Mouse (Mus musculus) cerebral cortex, adult 2 months (tissue): ENCODE results near the gene Hacd2.

ENCODE experiments used
- WGBS: fragments of 180-500 bp; shearing (Covaris S2); methylation state at CpG from one replicate; pipeline ENCODE4 v1.1.7; 2018; 5-methylcytosine and 5-hydroxymethylcytosine counted together

The Hacd2 gene

DNA sequence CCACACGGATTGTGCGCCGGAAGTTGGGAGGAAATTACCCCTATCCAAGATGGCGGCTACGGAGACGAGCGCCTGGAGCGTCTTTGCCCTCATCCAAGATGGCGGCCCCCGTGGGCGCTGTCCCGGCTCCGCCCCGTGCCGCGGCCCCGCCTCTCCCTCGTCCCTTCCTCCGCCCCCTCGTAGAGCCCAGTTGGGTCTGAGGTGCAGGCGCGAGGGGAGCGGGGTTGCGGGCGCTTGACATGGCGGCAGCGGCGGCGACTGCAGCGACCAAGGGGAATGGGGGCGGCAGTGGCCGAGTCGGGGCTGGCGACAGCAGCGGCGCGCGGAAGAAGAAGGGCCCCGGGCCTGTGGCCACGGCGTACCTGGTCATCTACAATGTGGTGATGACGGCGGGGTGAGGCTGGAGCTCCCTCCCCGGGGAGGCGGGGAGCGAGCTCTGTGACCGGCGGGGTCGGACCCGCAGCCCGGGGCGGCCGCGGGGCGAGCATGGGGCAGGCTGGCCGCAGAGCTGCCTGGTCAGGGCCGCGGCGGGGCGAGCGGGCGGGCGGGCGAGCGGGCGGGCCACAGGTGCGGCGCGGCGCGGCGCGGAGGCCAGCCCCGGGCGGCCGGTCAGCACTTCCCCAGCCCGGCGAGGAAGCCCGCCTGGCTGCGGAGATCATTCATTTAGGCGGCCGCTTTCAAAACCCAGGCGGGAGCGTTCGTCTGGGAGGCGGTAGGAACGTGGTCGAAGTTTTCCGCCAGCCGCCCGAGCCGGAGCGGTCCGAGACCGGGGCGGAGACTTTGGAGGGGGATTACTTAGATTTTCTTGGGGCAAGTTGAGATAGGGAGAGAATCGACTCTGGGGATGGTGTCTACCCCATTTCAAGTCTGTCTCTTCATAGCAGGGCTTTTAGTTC is at the start of gene Hacd2:
TSS of gene Hacd2 (plus strand) at position 187 of the 896 bp plus-strand sequence.
- WGBS: under 1% methylated on average over 93 of the region's 97 CpGs

DNA sequence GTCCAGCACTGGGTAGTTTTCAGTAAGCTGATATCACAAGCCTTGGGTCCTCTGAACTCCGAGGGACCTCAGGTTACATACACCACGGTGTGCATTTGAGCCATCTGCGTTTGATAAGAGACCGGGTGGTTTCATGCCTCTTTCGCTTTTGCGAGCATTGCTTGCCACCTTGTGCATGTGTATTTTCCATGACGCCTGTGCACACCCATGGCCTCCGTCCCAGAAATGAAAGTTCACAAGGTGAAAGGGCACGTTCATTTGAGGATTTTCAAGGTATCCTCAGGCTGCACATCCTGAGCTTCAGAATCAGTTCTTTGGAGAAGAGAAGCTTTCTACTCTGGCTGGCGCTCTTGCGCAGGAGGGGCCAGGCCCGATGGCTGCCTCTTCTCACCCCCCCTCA is 49.8 kb upstream of the Hacd2 start:
- 94% methylated on average over 12 of the region's 12 CpGs for WGBS

DNA sequence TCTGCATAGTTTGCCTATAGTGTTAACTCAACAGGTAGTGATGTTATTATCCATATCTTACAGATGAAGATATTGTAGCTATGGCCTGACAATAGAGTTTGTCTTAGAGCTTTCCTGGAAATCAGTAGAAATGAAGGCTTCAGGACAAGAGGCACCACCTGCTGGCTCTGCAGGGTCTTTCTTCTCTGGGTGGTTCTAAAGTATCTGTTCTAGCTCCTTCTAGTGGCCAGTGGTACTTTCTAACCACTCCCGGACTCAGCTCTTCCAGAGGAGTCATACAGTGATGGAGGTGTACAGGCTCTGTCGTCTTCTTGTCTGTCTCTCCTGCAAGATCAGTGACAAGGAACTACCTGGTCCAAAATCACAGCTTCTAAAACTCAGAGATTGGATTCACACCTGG is 46.7 kb upstream of the Hacd2 start:
- WGBS: 59% methylated on average over 2 of the region's 2 CpGs

DNA sequence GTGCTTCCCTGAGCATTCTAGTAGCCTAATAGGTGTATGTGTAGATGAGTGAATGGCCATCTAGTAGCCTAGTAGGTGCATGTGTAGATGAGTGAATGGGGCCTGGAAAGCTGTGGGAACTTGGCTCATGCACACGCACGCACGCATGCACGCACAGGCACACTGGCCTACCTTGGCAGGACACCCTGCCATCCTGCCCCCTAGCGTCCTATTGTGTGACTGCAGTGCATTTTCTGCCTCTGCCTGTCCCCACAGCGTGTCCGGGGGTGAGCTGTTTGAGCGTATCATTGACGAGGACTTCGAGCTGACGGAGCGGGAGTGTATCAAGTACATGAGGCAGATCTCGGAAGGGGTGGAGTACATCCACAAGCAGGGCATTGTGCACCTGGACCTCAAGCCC is 45.6 kb upstream of the Hacd2 start:
- WGBS: 84% methylated on average over 13 of the region's 13 CpGs

DNA sequence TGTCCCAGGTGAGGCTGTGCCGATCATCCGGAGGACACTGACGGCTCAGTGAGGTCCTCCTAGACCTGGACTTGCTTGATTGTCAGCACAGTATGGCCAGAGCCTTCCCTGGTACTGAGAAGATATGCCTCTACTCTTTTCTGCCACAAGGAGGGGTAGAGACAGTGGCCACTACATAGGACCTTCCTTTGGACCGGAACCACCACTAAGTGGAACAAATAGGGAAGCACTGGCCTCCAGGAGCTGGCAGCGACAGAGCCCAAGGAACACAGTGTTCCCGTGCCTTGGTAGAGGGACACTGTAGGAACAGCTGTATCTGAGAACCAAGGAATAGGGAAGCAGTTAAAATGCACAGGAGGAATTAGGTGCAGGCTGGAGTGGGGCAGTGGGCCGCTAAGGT is 44.2 kb upstream of the Hacd2 start:
- WGBS: 87% methylated on average over 7 of the region's 7 CpGs

DNA sequence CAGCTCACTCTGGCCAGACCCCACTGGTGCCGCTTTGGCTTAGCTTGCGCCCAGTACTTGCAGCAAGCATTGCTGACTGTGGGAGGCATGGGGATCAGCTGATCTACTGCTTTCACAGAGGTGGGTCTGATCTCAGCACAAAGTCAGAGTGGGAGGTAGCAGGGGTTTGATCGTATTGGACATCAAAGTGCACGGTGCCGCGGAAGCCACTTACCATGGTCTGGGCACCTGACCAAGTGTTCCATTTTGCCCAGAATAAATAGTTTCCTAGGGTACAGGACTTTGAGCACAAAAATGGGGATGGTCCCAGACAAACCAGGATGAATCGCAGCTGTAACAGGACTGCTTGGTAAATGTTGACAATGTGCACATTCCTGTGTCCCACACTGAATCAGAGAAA is 41.2 kb upstream of the Hacd2 start:
- WGBS: 63% methylated on average over 7 of the region's 7 CpGs

DNA sequence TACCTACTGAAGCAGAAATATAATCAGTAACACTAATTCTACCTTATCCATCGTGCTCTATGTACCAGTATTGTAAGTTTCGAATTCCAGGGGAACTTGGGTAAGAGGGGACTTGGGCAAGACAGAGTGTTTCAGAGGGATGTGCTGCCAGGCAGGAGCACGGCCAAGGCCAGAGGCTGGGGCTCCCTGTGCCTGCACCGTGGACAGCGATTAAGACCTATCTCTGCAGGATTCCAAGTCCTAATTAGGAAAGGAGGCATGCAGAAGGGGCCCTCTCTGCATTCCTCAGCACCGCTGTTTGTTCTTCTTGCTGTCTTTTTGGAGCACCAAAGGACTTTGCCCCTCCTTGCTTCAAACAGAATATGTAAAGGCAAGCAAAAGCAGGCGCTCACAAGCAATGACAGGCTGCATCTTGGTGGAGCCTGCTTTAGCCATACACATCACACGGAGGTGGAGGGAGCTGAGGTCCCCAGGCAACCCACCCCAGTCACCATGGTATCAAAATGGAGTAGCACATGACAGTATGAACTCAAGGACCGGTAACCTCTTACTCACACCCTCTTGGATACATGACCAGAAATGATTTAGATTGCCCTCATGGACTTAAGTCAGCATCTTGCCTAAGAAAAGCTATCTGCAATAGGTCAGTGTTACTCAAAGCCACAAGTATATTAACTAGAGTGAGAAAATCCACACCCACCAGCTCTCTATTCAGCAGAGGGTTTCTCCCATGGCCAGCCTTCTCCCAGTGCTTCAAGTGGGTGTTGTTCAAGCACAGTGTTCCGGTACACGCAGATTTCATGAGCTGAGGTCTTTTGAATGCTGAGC is 37.8 kb upstream of the Hacd2 start:
- WGBS: 63% methylated on average over 11 of the region's 11 CpGs

DNA sequence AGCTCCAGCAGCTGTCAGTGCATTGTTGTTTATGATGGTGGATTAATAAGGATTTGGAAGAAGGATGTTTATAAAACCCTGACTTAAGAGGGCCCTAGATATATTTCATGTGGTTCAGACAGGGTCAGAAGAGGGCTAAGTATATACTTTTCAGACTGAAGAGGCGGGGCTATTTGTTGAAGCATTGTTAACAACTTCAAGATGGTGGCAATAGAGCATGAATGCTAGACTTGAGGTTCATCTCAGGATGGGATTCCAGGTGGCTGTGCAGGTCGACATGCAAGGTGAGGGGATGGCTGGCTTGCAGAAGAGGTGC is 37.2 kb upstream of the Hacd2 start:
- 94% methylated on average over 2 of the region's 2 CpGs for WGBS

DNA sequence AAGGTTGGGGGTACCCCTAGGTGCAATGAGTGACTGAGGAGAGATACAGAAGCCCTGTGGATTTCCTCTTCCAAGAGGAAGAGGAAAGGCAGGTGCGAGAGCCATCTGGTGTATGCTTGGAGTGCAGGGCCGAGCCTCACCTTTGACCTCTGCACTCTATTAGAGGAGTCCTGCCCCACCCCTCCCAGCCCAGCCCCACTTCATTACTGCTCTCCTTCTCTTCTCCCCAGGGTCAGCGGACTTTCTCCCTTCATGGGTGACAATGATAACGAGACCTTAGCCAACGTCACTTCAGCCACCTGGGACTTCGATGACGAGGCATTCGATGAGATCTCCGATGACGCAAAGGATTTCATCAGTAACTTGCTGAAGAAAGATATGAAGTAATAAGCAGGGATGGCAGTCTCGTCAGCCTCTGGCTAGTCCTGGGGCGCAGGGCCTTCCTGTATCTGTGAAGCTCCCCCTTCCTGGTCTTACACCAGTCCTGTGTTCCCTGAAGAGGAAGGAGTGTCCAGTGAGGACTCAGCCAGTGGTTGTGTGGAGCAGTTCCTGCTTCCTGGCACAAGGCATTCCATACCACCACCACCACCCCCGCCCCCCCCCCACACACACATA is 35.9 kb upstream of the Hacd2 start:
- 95% methylated on average over 13 of the region's 13 CpGs for WGBS

DNA sequence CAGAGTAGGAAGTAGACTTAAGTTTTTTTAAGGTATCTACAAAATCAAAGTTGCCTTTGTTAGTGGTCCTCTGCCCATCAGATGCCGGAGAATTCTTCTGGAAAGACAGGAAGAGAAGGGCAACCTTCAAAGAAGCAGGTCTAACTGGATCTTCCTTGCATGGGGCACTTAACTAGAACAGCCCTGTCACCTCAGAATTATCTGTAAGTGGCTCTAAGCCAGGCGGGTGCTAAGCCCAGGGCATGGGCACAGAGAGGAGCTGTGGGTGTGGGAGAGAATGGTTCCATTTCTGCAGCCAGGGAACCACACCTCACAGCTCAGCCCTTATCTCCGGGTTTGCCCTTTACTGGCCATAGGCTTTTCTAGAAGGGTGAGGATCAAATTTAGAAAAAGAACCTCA is 30.9 kb upstream of the Hacd2 start:
- WGBS: 87% methylated on average over 3 of the region's 3 CpGs

DNA sequence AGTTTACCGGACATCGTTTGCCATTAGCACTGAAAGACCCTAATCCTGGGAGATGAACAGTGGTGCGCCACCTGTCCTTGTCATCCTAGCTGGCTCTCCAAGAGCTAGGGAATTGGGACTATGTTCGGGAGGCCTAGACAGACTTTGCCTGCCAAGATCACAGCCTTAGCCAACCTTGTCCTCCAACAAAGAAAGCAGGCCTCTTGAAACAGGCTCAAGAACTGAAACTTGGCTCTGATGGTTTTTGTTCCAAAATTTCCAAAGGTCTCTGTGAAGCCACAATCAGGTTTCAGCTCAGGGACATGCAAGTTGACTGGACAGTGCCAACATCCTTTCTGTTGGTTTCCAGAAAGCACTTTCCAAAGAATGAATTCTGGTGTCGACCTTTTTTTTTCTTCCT is 29.4 kb upstream of the Hacd2 start:
- 80% methylated on average over 5 of the region's 5 CpGs for WGBS

DNA sequence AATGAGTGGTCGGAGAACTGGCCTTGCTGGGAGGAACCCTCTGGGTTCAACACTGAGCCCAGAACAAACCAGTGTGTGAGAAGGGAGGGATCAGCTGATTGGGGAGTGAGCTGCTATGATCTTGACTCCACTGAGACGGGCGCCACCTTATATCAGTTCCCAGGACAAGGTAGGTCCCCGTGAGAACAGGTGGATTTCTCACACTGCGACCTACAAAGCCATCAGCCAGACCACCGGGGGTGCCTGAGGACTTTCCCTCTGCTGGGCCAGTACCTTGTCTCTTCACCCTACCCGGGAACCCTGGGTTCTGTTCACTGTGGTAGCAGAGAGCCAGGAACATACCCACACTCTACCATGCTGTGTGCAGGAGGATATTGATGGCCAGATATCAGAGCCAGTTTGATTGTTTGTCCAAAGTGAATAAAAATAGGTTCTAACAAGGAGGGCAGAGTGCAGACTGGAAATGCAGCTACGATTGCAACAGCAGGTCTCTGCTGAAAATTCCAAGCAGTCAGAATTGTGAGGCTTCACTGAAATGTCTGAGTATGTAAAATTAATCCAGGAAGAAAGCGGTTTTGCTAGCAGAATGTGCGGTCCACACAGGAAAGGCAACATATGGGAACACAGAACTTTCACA is 28.4 kb upstream of the Hacd2 start:
- 75% methylated on average over 10 of the region's 10 CpGs for WGBS

DNA sequence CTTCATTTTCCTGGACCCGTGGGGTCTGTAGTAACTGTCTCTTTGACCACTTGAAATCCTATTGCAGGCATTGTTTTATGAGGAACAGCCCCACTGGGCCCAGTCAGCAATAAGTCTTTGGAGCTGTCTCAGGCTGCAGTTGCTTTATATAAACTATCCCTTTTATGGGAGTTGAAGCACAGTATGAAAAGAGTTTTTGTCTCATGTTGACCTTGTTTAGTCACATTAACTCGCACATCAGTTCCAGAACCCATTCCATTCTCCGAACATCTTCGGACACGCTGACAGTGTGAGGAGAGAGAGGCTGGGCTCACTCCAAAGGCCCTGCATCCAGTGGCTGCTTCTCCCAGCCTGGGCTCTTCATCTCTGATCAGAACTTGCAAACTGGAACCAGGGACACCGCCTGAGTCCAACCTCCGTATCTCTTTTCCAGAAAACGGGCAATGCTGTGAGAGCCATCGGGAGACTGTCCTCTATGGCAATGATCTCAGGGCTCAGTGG is 27.5 kb upstream of the Hacd2 start:
- WGBS: 69% methylated on average over 9 of the region's 9 CpGs

DNA sequence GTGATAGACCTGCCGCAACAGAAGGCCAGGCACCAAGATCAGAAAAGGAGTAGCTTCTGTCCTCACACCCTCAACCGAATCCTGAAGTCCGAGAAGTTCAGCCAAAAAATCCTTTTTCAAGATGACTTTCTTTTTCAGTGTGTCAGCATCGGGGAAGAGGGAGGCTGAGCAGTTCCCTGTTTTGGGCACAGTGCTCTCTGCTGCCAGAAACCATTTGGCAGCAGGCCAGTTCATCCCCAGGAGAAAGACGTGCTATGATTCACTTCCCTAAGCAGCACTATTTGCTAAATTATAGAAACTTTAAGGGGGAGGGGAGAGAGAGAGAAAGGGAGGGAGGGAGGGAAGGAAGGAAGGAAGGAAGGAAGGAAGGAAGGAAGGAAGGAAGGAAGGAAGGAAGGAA is 26.1 kb upstream of the Hacd2 start:
- 19% methylated on average over 5 of the region's 5 CpGs for WGBS

DNA sequence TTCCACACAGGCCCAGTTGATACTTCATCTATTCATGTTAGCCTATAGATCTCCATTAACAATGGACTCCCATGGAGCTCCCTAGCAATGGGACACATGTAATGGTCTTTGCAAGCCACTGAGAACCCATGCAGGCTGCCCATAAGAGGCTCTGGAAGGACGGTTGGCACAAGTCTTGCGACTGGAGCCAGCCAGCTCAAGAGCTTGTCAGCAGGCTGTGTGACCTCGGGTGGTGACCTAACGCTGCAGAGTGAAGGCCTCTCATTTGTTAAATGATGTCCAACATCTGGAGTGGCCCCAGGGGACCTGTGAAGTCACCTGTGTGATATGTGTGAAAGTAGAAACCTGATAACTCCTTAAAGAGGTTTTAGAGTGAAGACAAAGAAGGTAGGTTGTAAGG is 25.2 kb upstream of the Hacd2 start:
- 78% methylated on average over 4 of the region's 4 CpGs for WGBS

DNA sequence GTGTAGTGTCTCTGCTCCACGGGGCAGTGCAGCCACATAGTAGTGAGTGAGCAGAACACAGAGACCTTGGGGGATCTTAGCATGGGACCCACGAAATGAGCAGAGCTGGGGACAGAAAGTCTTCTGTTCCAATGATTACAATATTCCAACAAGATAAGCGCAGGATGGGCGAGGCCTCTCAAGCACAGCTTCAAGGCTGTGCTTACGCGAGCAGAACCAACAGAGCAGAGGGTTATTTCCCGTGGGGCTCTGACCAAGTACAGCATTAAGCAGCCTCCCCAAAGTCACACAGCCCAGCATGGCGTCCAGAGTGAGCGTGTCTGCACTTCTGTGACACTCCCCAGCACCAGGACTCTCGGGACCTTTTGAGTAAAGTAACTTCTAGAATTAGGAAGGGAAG is 24.7 kb upstream of the Hacd2 start:
- 85% methylated on average over 10 of the region's 10 CpGs for WGBS

DNA sequence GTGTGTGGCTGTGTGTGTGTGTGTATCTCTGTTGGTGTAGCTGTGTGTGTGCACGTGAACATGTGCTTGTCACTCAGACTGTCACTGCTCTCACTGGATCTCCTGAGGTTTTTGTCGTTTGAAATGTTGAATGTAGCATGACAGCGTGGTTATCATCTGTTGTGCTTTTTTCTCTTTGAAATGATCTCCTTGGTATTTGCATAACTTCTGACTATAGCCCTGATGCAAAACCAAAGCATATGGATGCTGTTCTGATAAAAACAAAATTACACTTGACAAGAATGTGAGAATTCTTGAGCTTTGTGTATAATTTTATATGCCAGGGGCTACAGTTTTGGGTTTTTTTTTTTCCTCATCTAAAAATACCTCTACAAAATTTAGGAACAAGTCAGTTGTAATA is 23.2 kb upstream of the Hacd2 start:
- 63% methylated on average over 3 of the region's 3 CpGs for WGBS

DNA sequence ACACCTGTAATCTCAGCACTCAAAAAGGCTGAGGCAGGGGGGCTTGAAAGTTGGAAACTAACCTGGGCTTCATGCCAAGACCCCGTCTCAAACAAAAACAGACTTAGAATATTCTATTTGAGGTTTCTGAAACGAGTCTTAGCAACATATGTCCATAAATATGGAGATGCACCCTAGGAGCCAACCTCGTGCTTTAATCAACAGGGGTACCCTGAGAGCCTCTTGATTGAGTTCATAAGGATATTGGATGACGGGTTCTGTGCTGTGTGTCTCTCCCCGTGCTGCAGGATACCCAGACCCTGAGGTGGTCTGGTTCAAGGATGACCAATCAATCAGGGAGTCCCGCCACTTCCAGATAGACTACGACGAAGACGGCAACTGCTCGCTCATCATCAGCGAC is 22.2 kb upstream of the Hacd2 start:
- 34% methylated on average over 11 of the region's 11 CpGs for WGBS

DNA sequence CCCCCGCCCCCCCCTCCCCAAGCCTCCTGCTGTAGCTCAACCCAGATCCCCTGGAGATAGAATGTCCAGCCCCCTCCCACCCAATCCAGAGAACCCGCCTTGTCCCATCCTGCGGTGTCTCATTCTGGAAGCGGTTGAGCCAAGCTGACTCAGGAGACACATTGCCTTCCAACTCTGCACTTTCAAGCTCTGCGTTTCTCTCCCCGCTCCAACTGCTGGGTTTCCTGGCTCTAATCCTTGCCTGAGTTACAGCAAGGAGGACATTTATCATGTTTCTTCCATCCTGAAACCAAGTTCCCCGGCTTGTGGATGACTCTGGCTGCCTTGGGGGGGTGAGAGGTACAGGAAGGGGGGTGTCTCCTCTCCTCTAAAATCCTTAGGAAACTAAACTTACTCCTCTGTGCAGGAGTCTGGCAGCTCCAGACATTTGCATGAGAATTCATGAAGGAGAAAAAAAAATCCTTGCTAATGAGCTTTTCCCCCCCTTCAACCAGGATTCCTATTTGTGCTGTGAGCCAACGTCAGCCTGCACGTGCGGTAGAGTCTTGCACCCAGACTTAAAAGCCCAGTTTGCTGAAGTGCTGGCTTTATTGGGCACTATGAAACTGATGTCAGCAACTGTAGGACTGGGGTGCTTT is 21.2 kb upstream of the Hacd2 start:
- WGBS: 10% methylated on average over 10 of the region's 10 CpGs

DNA sequence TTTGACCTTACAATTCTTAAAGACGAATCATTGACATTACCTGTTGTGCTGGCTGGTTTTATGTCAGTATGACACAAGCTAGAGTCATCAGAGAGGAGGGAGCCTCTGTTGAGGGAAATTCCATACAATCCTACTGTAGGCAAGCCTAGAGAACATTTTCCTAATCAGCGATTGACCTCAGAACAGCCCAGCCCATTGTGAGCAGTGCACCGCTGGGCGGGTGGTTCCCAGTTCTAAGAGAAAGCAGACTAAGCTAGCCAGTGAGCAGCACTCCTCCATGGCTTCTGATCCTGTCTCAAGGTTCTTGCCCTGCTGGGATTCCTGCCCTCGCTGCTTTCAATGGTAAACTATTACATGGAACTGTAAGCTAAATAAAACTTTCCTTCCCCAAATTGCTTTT is 17.9 kb upstream of the Hacd2 start:
- WGBS: 87% methylated on average over 5 of the region's 5 CpGs

DNA sequence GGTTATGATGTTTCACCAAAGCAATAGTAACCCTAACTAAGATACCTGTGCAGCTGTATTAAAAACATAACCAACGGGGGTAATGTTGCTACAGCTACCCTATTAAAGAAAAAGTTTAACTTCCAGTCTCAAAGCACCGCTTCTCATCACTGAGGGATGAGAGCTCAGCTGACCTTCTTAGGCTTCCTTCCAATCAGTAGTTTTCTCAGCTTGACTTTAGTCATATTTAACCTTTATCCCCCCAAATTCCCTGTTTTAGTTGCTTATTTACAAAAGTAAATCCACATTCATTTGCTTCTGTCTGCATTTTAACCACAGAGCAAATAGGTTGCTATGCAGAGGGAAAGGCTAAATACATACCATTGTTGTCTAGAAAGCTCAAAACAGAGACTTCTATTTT is 17.5 kb upstream of the Hacd2 start:
- 87% methylated on average over 2 of the region's 2 CpGs for WGBS

DNA sequence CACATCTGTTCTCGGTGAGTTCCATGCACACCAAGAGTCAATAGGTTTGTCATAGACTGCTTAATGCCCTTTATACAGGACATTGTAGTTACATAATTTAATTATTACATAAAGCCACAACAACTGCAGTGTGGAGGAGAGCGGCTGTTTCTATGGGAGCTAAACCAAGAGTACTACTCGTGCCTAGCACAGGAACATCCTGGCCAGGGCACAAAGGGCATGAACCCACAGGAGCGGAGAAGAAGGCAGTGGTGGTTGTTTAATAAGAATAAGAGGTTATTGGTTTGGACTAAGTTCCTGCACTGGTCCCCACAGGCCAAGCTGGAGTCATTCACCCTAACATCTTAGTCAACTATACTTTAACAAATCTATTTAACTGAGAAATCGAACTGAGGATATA is 16.0 kb upstream of the Hacd2 start:
- WGBS: 85% methylated on average over 5 of the region's 5 CpGs
